Mouse (Mus musculus) kidney, embryonic 15.5 days (tissue): ENCODE measurements around the gene Dctn2. TPM values are rescaled to one million over a fixed set of nuclear protein-coding genes. Genes with fewer than 3 reads are reported as not detected.

Source experiments
- ATAC-seq: fragments of 200-750 bp; cut with Nextera tagmentation; replicated peaks from 2 replicates; pipeline ENCODE4 v1.8.0; 2017; ENCODE audit warnings: moderate TSS enrichment; ENCODE audit not compliant: low FRiP score
- H3K27ac ChIP-seq: fragments of 300-500 bp; sonication (generic); 2 replicates; pipeline ENCODE4 v1.5.1; 2015; ENCODE audit warnings: mild to moderate bottlenecking, inconsistent platforms
- H3K27me3 ChIP-seq: fragments of 300-500 bp; sonication (generic); 2 replicates; pipeline ENCODE4 v1.6.1; 2015; ENCODE audit warnings: inconsistent platforms
- H3K36me3 ChIP-seq: fragments of 300-500 bp; sonication (generic); 2 replicates; pipeline ENCODE4 v1.6.1; 2015; ENCODE audit warnings: inconsistent platforms
- H3K4me1 ChIP-seq: fragments of 300-500 bp; sonication (generic); 2 replicates; pipeline ENCODE4 v1.6.1; 2015; ENCODE audit warnings: inconsistent platforms
- H3K4me2 ChIP-seq: fragments of 300-500 bp; sonication (generic); 2 replicates; pipeline ENCODE4 v1.6.1; 2015; ENCODE audit warnings: moderate library complexity, mild to moderate bottlenecking, inconsistent platforms
- H3K4me3 ChIP-seq: fragments of 300-500 bp; sonication (generic); replicated peaks from 2 replicates; pipeline ENCODE4 v1.5.1; 2015; ENCODE audit warnings: mild to moderate bottlenecking, inconsistent platforms
- H3K9ac ChIP-seq: fragments of 300-500 bp; sonication (generic); 2 replicates; pipeline ENCODE4 v1.6.1; 2015; ENCODE audit warnings: mild to moderate bottlenecking, inconsistent platforms
- H3K9me3 ChIP-seq: fragments of 300-500 bp; sonication (generic); replicated peaks from 2 replicates; pipeline ENCODE4 v1.6.1; 2016; ENCODE audit warnings: inconsistent platforms
- WGBS: fragments of 180-500 bp; shearing (Covaris S2); methylation state at CpG from one replicate; pipeline ENCODE4 v1.1.7; 2015; ENCODE audit warnings: mixed read lengths; 5-methylcytosine and 5-hydroxymethylcytosine counted together
- polyA plus RNA-seq: library from polyadenylated mRNA; unstranded; fragments of >200 nt; fragmentation: Nextera tagmentation; extraction: Ambion mirVana; gene quantifications from 2 replicates; pipeline ENCODE4 v1.2.1, GENCODE M21; 2015

The Dctn2 gene
- polyA plus RNA-seq, 1 experiment from 2014 or later = 189 TPM

DNA sequence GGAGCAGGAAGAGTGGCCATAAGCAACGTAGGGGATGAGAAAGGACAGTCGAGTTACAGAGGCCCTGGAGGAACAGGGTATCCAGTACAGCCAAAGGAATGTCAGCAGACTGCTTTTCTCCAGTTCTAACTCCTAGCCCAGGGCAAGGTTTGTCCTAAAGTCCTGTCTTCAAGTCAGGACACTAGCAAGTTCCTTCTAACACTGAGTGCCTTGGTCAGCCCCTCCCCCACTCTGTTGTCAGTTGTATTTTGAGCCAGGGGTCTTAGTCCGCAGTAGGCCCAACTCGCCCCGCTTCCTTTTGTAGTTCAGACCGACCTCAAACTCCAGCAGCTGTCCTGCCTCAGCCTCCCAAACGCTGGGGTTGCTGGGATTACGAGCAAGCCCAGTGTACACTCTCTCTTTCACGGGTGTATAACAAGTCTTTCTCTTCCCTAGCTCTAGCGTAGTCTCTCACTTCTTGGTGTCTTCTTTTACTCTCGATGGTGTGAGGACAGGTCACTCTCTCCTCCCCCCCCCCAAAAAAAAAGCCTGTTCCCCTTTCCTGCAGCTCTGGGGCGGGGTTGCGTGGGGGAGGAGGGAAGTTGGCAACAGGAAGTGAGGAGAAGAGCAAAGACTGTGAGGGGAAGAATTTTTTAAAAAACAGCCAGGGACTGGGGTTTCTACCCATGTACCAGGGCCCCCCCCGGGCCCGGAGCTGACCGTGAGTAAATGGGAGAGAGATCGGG lies 57.1 kb downstream of the Dctn2 start:
- Histone ChIP-seq H3K4me2 (no peak overlapping the region), H3K4me1 (peaks cover 37% of the 10 kb centered on the region), H3K27ac (no peak overlapping the region), H3K9ac (no peak overlapping the region), H3K9me3 (no peaks in the 10 kb centered on the region), H3K4me3 (no peak overlapping the region), H3K36me3 (no peaks in the 10 kb centered on the region), H3K27me3 (peaks cover 47% of the 10 kb centered on the region)
- 71% methylated on average over 17 of the region's 17 CpGs for WGBS
- ATAC-seq = no peak

DNA sequence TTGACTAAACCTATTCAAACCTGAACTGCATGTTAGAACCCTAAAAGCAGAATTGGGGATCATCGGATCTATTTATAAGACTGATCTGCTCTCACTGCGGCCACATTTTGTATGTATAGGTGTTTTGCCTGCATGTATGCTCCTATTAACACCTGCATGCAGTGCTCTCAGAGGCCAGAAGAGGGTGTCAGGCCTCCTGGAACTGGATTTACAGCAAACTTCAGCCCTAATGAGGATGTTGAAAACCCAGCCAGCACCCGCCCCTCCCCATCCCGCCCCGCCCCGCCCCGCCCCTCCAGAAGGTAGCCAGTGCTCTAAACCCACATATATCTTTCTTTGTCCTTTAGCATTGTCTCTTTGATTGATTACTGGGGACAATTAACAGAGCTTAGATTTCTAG lies 58.3 kb downstream of the Dctn2 start:
- Histone ChIP-seq H3K27ac (no peak overlapping the region), H3K4me1 (peaks cover 37% of the 10 kb centered on the region), H3K4me2 (0 out of 2 replicates have a peak overlapping the region, but pooled peaks have one; percentile 25), H3K9me3 (no peaks in the 10 kb centered on the region), H3K4me3 (no peak overlapping the region), H3K36me3 (no peaks in the 10 kb centered on the region), H3K27me3 (peaks cover 59% of the 10 kb centered on the region), H3K9ac (no peak overlapping the region)
- no peak for ATAC-seq
- WGBS = 10% methylated on average over 7 of the region's 7 CpGs

DNA sequence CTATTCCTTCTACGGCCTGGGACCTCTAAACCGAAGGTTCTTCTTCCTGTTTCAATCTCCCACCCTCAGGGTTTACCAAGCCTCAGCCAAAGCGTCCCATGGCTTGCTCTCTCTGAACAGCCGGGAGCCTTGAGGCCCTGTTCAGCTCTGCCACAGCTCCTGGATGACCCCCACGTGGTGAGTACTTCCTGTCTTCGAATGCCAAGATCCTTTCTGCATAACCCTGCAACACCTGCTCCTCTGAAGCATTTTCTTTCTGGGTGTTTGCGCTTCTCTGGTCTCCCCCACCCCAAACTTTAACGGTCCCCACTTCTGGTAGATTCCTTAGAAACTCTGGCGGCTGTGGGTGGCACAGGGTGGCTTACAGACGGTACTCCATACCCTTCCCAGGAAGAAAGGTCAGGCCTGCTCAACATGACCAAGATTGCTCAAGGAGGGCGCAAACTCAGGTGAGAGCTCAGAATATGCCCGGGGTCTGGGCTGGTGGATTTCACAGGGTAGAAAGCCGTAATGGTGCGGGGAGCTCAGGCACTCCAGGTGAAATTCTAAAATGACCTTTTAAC lies 59.4 kb downstream of the Dctn2 start:
- Histone ChIP-seq H3K27ac (no peak overlapping the region), H3K9ac (peak overlapping the region; percentile 41; the same call in 1 of the 2 replicates), H3K36me3 (no peaks in the 10 kb centered on the region), H3K27me3 (peaks cover 60% of the 10 kb centered on the region), H3K9me3 (no peaks in the 10 kb centered on the region), H3K4me1 (peaks cover 33% of the 10 kb centered on the region), H3K4me2 (peak overlapping the region; percentile 92), H3K4me3 (peak overlapping the region; percentile 49)
- no peak for ATAC-seq
- WGBS = 25% methylated on average over 14 of the region's 14 CpGs

DNA sequence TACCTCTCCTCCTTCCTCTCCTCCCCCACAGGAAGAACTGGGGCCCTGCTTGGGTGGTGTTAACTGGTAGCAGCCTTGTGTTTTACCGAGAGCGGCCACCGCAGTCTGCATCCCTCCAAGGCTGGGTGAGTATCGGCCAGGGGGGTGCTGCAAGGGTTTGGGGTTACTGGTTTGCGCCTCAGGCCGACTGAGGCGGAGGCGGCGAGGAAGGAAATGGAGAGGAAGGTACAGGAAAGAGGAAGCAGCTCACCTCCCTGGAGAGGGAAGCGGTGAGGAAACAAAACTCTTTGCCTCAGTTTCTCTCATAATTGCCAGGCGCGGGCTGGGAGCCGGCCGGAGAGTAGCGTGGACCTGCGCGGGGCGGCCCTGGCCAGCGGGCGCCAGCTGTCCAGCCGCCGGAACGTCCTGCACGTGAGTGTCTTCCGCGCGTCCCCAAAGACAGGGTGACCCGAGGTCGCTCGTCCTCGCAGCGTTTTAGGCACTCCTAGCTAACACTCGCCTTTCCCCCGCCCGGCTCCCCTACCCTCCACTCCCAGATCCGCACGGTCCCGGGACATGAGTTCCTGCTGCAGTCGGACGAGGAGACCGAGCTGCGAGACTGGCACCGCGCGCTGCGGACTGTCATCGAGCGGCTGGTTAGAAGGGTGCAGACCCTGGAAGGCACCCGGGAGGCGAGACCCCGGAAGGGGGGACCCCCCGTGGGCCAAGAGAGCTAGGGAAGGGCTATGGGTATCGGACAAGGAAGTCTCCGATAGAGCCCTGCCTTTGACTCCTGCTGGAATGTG lies 60.0 kb downstream of the Dctn2 start:
- WGBS = under 1% methylated on average over 54 of the region's 54 CpGs
- ATAC-seq = peak; percentile 15; the same call in 1 of the 2 replicates

DNA sequence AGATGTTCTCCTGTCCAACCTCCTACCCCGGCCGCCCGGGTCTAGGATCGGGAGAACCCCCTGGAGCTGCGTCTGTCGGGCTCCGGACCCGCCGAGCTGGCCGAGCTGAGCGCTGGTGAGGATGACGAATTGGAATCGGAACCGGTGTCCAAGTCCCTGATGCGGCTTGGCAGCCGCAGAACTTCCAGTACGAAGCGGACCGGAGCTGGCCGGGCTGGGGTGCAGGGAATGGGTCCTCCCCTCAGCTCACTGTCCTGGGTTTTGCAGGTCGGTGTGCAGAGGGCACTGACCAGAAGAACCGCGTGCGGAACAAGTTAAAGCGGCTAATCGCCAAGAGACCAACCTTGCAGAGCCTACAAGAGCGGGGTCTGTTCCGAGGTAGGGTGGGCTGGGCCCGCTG lies 60.7 kb downstream of the Dctn2 start:
- H3K4me2 ChIP-seq = peak overlapping the region; percentile 92
- 0 out of 2 replicates have a peak, but pooled peaks cover 10% of the 10 kb centered on the region for H3K36me3 ChIP-seq
- H3K9me3 ChIP-seq = no peaks in the 10 kb centered on the region
- peak overlapping the region; percentile 49 for H3K4me3 ChIP-seq
- no peak overlapping the region for H3K27ac ChIP-seq
- peaks cover 60% of the 10 kb centered on the region for H3K27me3 ChIP-seq
- no peak for ATAC-seq
- H3K4me1 ChIP-seq = peaks cover 33% of the 10 kb centered on the region
- WGBS = 6% methylated on average over 29 of the region's 29 CpGs
- peak overlapping the region; percentile 41 for H3K9ac ChIP-seq

More for the DNA sequence above, 60.0 kb downstream of the Dctn2 start:
- Histone ChIP-seq H3K27ac (no peak overlapping the region), H3K27me3 (peaks cover 60% of the 10 kb centered on the region), H3K4me1 (peaks cover 33% of the 10 kb centered on the region), H3K4me3 (peak overlapping the region; percentile 49), H3K4me2 (peak overlapping the region; percentile 92), H3K36me3 (0 out of 2 replicates have a peak, but pooled peaks cover 5% of the 10 kb centered on the region), H3K9me3 (no peaks in the 10 kb centered on the region), H3K9ac (peak overlapping the region; percentile 41)

DNA sequence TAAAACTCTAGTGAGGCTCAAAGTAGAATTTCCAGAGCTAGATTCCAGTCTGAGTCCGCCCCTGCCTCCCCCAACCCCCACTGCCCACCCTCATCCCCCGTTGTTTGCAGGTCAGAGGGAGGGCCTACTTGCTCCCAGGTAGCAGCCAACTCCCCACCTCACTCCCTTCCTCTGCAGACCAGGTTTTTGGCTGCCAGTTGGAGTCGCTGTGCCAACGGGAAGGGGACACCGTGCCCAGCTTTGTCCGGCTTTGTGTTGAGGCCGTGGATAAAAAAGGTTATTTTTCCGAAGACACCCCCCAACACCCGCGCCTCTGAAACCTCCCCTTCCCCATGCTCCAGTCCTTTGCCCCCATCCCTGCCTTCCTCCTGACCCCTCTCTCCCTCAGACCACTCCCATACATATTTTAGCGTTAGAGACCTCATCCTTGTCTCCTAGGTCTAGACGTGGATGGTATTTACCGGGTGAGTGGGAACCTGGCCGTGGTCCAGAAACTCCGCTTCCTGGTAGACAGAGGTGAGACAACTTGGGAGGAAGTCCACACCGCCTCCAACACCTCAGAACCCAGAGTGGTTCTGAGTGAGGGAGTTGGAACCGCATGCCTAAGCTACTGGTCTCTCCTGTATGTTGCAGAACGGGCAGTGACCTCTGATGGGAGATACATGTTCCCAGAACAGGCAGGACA lies 61.4 kb downstream of the Dctn2 start:
- Histone ChIP-seq H3K4me1 (peaks cover 33% of the 10 kb centered on the region), H3K4me2 (no peak overlapping the region), H3K27ac (no peak overlapping the region), H3K27me3 (peaks cover 60% of the 10 kb centered on the region), H3K36me3 (peaks cover 13% of the 10 kb centered on the region; the same call in 1 of the 2 replicates), H3K9me3 (no peaks in the 10 kb centered on the region), H3K4me3 (0 out of 2 replicates have a peak overlapping the region, but pooled peaks have one; percentile 4), H3K9ac (no peak overlapping the region)
- ATAC-seq = no peak
- WGBS = 52% methylated on average over 18 of the region's 18 CpGs

DNA sequence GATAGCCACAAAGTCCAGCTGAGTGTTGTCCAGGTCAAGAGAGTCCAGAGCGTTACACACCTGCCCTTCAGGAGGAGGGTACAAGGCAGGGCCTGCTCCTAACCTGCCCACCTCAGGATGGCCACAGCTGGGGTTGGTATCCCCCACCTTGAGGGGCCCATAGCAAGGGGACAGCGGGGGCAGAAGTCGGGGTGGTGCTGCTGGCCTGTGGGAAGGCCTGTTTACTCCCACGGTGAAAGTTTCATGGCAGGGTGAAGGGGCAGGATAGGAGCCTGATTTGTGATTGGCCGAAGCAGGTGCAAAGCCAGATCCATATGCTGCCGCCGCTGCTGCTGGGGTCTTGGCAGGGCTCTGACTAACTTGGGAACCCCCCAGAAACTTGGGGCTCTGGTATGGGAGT lies 64.0 kb downstream of the Dctn2 start:
- H3K9ac ChIP-seq = no peak overlapping the region
- no peak for ATAC-seq
- no peaks in the 10 kb centered on the region for H3K9me3 ChIP-seq
- H3K27me3 ChIP-seq = peaks cover 44% of the 10 kb centered on the region
- no peak overlapping the region for H3K4me2 ChIP-seq
- H3K27ac ChIP-seq = no peak overlapping the region
- WGBS = 70% methylated on average over 7 of the region's 7 CpGs
- H3K4me1 ChIP-seq = peaks cover 22% of the 10 kb centered on the region
- peaks cover 28% of the 10 kb centered on the region for H3K36me3 ChIP-seq
- no peak overlapping the region for H3K4me3 ChIP-seq

Other genes starting within 250 kb of the Dctn2 start
- gene Tsfm, start 235.5 kb upstream of the Dctn2 start, polyA plus RNA-seq = 96.4 and 99.7 TPM in 2 replicates
- gene Mettl1, start 225.0 kb upstream of the Dctn2 start, polyA plus RNA-seq = 59.4 and 67.4 TPM in 2 replicates
- 0.93 and 1.00 TPM in 2 replicates for gene Eef1akmt3, start 224.9 kb upstream of the Dctn2 start, polyA plus RNA-seq
- gene Cyp27b1, start 218.1 kb upstream of the Dctn2 start, polyA plus RNA-seq = 9.9 and 12.3 TPM in 2 replicates
- 1.1 and 1.4 TPM in 2 replicates for gene March9, start 206.2 kb upstream of the Dctn2 start, polyA plus RNA-seq
- 1,852 and 1,884 TPM in 2 replicates for gene Cdk4, start 202.8 kb upstream of the Dctn2 start, polyA plus RNA-seq
- 185 and 189 TPM in 2 replicates for gene Tspan31, start 196.1 kb upstream of the Dctn2 start, polyA plus RNA-seq
- gene Agap2, start 191.1 kb upstream of the Dctn2 start, polyA plus RNA-seq = 0.04 and 0.42 TPM in 2 replicates
- gene Os9, start 145.2 kb upstream of the Dctn2 start, polyA plus RNA-seq = 88.1 and 94.0 TPM in 2 replicates
- 7.5 and 7.7 TPM in 2 replicates for gene B4galnt1, start 101.1 kb upstream of the Dctn2 start, polyA plus RNA-seq
- gene Slc26a10, start 85.7 kb upstream of the Dctn2 start, polyA plus RNA-seq = 3.1 and 3.3 TPM in 2 replicates
- 40.6 and 52.6 TPM in 2 replicates for gene Arhgef25, start 76.3 kb upstream of the Dctn2 start, polyA plus RNA-seq
- gene Dtx3, start 70.6 kb upstream of the Dctn2 start, polyA plus RNA-seq = 100 and 129 TPM in 2 replicates
- gene Pip4k2c, start 54.8 kb upstream of the Dctn2 start, polyA plus RNA-seq = 41.1 and 43.5 TPM in 2 replicates
- 1.1 and 1.9 TPM in 2 replicates for gene Kif5a, start 3.0 kb upstream of the Dctn2 start, polyA plus RNA-seq
- 15.9 and 16.1 TPM in 2 replicates for gene Mbd6, start 22.6 kb downstream of the Dctn2 start, polyA plus RNA-seq
- gene Mars, start 45.4 kb downstream of the Dctn2 start, polyA plus RNA-seq = 120 and 127 TPM in 2 replicates
- gene Arhgap9, start 55.6 kb downstream of the Dctn2 start, polyA plus RNA-seq = 3.1 and 3.3 TPM in 2 replicates
- 6.3 and 8.2 TPM in 2 replicates for gene Gli1, start 75.6 kb downstream of the Dctn2 start, polyA plus RNA-seq
- not detected in 2 replicates for gene Inhbe, start 88.0 kb downstream of the Dctn2 start, polyA plus RNA-seq
- gene Inhbc, start 104.1 kb downstream of the Dctn2 start, polyA plus RNA-seq = 0.19 and 0.45 TPM in 2 replicates
- 34.7 and 35.9 TPM in 2 replicates for gene R3hdm2, start 114.0 kb downstream of the Dctn2 start, polyA plus RNA-seq
- 2.4 and 4.2 TPM in 2 replicates for gene Stac3, start 235.3 kb downstream of the Dctn2 start, polyA plus RNA-seq
- 51.2 and 72.2 TPM in 2 replicates for gene Ndufa4l2, start 248.6 kb downstream of the Dctn2 start, polyA plus RNA-seq